Mouse (Mus musculus): ENCODE measurements around the gene Plrg1. TPM values are rescaled to one million over a fixed set of nuclear protein-coding genes. Genes with fewer than 3 reads are reported as not detected.

The Plrg1 gene
- polyA plus RNA-seq, 1 experiment from 2014 or later, result 59.9 TPM

GRCm38 (mm10) chr3:83080567-83081055 is 25.3 kb downstream of the Plrg1 start:
- Histone ChIP-seq H3K4me2 (ENCODE audit: low read length) (peak overlapping the region; percentile 73), H3K9ac (ENCODE audit: low read length) (peak overlapping the region; percentile 52; the same call in 1 of the 2 replicates), H3K27ac (replicated peaks in 1 of 2; ENCODE audit: control insufficient read depth in 1 of 2, insufficient read depth in 1 of 2, low read depth in 2 of 2, low read length in 2 of 2) (no peak overlapping the region), H3K9me3 (ENCODE audit: control insufficient read depth, low read length) (no peaks in the 10 kb centered on the region), H3K4me3 (ENCODE audit: control insufficient read depth in 1 of 2, insufficient read depth in 1 of 2, low read depth in 1 of 2, low read length in 2 of 2) (peak overlapping the region; percentile 32 to 33), H3K27me3 (ENCODE audit: control insufficient read depth, insufficient read depth, low read length) (no peaks in the 10 kb centered on the region), H3K36me3 (ENCODE audit: control insufficient read depth, insufficient read depth, low read length) (no peaks in the 10 kb centered on the region), H3K4me1 (ENCODE audit: control insufficient read depth in 2 of 2, insufficient read depth in 2 of 2, low read length in 2 of 2) (peaks cover 2 to 3% of the 10 kb centered on the region in 2 experiments; a peak in 1 of 4 replicates)
- ATAC-seq (ENCODE audit: insufficient number of reproducible peaks, insufficient read depth, low FRiP score, low read depth), result no peak
- 2% methylated on average over 11 of the region's 11 CpGs for WGBS

- H3K27me3 ChIP-seq (ENCODE audit: control insufficient read depth, insufficient read depth, low read length), result no peaks in the 10 kb centered on the region
- no peaks in the 10 kb centered on the region for H3K9me3 ChIP-seq (ENCODE audit: control insufficient read depth, low read length)
- peaks cover 0 to 7% of the 10 kb centered on the region in 2 experiments; a peak in 2 of 4 replicates for H3K4me1 ChIP-seq (ENCODE audit: control insufficient read depth in 2 of 2, insufficient read depth in 2 of 2, low read length in 2 of 2)
- no peak overlapping the region for H3K4me3 ChIP-seq (ENCODE audit: control insufficient read depth in 1 of 2, insufficient read depth in 1 of 2, low read depth in 1 of 2, low read length in 2 of 2)
- no peak for ATAC-seq (ENCODE audit: insufficient number of reproducible peaks, insufficient read depth, low FRiP score, low read depth)
- no peaks in the 10 kb centered on the region for H3K36me3 ChIP-seq (ENCODE audit: control insufficient read depth, insufficient read depth, low read length)
- no peak overlapping the region for H3K27ac ChIP-seq (replicated peaks in 1 of 2; ENCODE audit: control insufficient read depth in 1 of 2, insufficient read depth in 1 of 2, low read depth in 2 of 2, low read length in 2 of 2)
- no peak overlapping the region for H3K4me2 ChIP-seq (ENCODE audit: low read length)
- no peak overlapping the region for H3K9ac ChIP-seq (ENCODE audit: low read length)
- WGBS, result 77% methylated on average over 6 of the region's 6 CpGs
These were observed 42.3 kb downstream of the Plrg1 start for GRCm38 (mm10) chr3:83097586-83097985.

DNA sequence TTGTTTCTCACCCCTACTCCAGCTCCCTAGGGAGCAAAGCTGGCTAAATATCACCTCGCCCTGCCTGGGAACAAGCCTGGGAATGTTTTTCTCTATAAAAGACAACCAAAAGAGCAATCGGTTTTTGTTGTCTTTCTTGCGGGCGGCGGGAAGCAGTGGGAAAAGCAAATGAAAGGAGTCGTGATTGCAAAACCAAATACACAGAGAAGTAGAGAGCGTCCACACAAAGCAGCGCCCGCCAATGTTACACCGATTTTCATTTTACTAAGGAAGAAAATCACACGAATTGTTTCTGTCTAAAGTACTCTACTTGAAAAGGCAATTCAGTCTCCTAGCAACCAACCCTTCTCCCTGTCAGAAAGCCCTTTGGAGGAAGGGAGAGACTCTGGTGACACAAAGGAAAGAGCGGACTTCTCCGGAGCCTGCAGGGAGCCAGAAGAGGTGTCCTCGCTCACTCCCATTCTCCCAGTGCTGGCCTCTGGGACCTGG is 43.3 kb downstream of the Plrg1 start:
- Histone ChIP-seq H3K36me3 (ENCODE audit: control insufficient read depth, insufficient read depth, low read length) (no peaks in the 10 kb centered on the region), H3K9ac (ENCODE audit: low read length) (peak overlapping the region; percentile 51), H3K4me2 (ENCODE audit: low read length) (peak overlapping the region; percentile 61), H3K4me3 (ENCODE audit: control insufficient read depth in 1 of 2, insufficient read depth in 1 of 2, low read depth in 1 of 2, low read length in 2 of 2) (peak overlapping the region; percentile 28 to 35), H3K4me1 (ENCODE audit: control insufficient read depth in 2 of 2, insufficient read depth in 2 of 2, low read length in 2 of 2) (peaks cover 0 to 7% of the 10 kb centered on the region in 2 experiments; a peak in 2 of 4 replicates), H3K27me3 (ENCODE audit: control insufficient read depth, insufficient read depth, low read length) (no peaks in the 10 kb centered on the region), H3K27ac (replicated peaks in 1 of 2; ENCODE audit: control insufficient read depth in 1 of 2, insufficient read depth in 1 of 2, low read depth in 2 of 2, low read length in 2 of 2) (no peak overlapping the region), H3K9me3 (ENCODE audit: control insufficient read depth, low read length) (no peaks in the 10 kb centered on the region)
- 13% methylated on average over 14 of the region's 14 CpGs for whole genome bisulfite sequencing
- no peak for ATAC-seq (ENCODE audit: insufficient number of reproducible peaks, insufficient read depth, low FRiP score, low read depth)

DNA sequence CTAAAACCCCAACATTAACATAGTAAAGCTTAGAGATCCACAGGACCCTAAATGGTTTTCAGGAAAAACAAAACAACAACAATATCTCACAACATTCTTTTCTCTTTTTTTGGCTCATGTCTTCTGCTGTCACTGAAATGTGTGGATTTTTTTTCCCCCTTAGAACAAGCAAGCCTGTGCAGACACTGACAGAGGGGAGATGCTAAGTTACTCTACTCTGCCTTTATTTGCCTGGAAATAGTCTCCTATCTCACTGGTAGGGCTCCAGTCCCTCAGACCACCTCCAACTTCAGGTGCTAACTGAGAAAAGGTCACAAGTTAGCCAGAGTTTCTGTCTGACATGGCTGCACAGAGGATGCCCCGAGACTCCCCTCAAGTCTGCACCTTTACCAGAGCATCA is 43.8 kb downstream of the Plrg1 start:
- 85% methylated on average over 1 of the region's 1 CpGs for WGBS
- H3K27me3 ChIP-seq (ENCODE audit: control insufficient read depth, insufficient read depth, low read length), result no peaks in the 10 kb centered on the region
- H3K27ac ChIP-seq (replicated peaks in 1 of 2; ENCODE audit: control insufficient read depth in 1 of 2, insufficient read depth in 1 of 2, low read depth in 2 of 2, low read length in 2 of 2), result no peak overlapping the region
- H3K4me1 ChIP-seq (ENCODE audit: control insufficient read depth in 2 of 2, insufficient read depth in 2 of 2, low read length in 2 of 2), result peaks cover 0 to 7% of the 10 kb centered on the region in 2 experiments; a peak in 2 of 4 replicates
- H3K9ac ChIP-seq (ENCODE audit: low read length), result no peak overlapping the region
- no peaks in the 10 kb centered on the region for H3K36me3 ChIP-seq (ENCODE audit: control insufficient read depth, insufficient read depth, low read length)
- no peaks in the 10 kb centered on the region for H3K9me3 ChIP-seq (ENCODE audit: control insufficient read depth, low read length)
- peak overlapping the region; percentile 61 for H3K4me2 ChIP-seq (ENCODE audit: low read length)
- no peak for ATAC-seq (ENCODE audit: insufficient number of reproducible peaks, insufficient read depth, low FRiP score, low read depth)
- peak overlapping the region in 1 of 2 experiments; percentile 28; a peak in 2 of 4 replicates for H3K4me3 ChIP-seq (ENCODE audit: control insufficient read depth in 1 of 2, insufficient read depth in 1 of 2, low read depth in 1 of 2, low read length in 2 of 2)

- 81% methylated on average over 6 of the region's 6 CpGs for WGBS
- no peak for ATAC-seq (ENCODE audit: insufficient number of reproducible peaks, insufficient read depth, low FRiP score, low read depth)
- H3K27me3 ChIP-seq (ENCODE audit: control insufficient read depth, insufficient read depth, low read length), result no peaks in the 10 kb centered on the region
These were observed 44.3 kb downstream of the Plrg1 start for GRCm38 (mm10) chr3:83099651-83100050.

GRCm38 (mm10) chr3:83102286-83102685 is 47.0 kb downstream of the Plrg1 start:
- Histone ChIP-seq H3K4me2 (ENCODE audit: low read length) (no peak overlapping the region), H3K9ac (ENCODE audit: low read length) (no peak overlapping the region), H3K4me1 (ENCODE audit: control insufficient read depth in 2 of 2, insufficient read depth in 2 of 2, low read length in 2 of 2) (peaks cover 0 to 7% of the 10 kb centered on the region in 2 experiments; a peak in 2 of 4 replicates), H3K27me3 (ENCODE audit: control insufficient read depth, insufficient read depth, low read length) (no peaks in the 10 kb centered on the region), H3K27ac (replicated peaks in 1 of 2; ENCODE audit: control insufficient read depth in 1 of 2, insufficient read depth in 1 of 2, low read depth in 2 of 2, low read length in 2 of 2) (no peak overlapping the region), H3K36me3 (ENCODE audit: control insufficient read depth, insufficient read depth, low read length) (no peaks in the 10 kb centered on the region), H3K4me3 (ENCODE audit: control insufficient read depth in 1 of 2, insufficient read depth in 1 of 2, low read depth in 1 of 2, low read length in 2 of 2) (no peak overlapping the region), H3K9me3 (ENCODE audit: control insufficient read depth, low read length) (peaks cover 5% of the 10 kb centered on the region; the same call in 1 of the 2 replicates)
- no peak for ATAC-seq (ENCODE audit: insufficient number of reproducible peaks, insufficient read depth, low FRiP score, low read depth)
- 84% methylated on average over 6 of the region's 6 CpGs for WGBS

More at GRCm38 (mm10) chr3:83099651-83100050, 44.3 kb downstream of the Plrg1 start:
- Histone ChIP-seq H3K27ac (replicated peaks in 1 of 2; ENCODE audit: control insufficient read depth in 1 of 2, insufficient read depth in 1 of 2, low read depth in 2 of 2, low read length in 2 of 2) (no peak overlapping the region), H3K36me3 (ENCODE audit: control insufficient read depth, insufficient read depth, low read length) (no peaks in the 10 kb centered on the region), H3K4me1 (ENCODE audit: control insufficient read depth in 2 of 2, insufficient read depth in 2 of 2, low read length in 2 of 2) (peaks cover 0 to 7% of the 10 kb centered on the region in 2 experiments; a peak in 2 of 4 replicates), H3K9ac (ENCODE audit: low read length) (no peak overlapping the region), H3K4me2 (ENCODE audit: low read length) (no peak overlapping the region), H3K4me3 (ENCODE audit: control insufficient read depth in 1 of 2, insufficient read depth in 1 of 2, low read depth in 1 of 2, low read length in 2 of 2) (no peak overlapping the region), H3K9me3 (ENCODE audit: control insufficient read depth, low read length) (no peaks in the 10 kb centered on the region)

DNA sequence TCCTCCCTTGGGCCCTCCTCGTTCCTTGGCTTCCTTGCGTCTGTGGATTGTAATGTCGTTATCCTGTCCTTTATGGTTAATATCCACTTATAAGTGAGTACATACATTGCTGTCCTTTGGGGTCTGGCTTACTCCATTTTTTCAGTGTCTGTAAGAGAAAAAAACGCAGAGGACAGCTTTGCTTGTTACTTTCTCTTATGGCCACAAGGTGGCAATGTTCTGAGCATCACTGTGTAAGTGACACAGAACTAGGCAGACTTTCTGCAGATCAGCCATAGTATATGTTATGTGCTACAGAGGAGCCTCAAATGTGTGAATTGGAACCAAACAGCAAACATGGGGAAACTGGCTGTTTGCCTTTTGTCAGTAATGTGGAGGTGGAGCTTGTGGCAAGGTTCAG is 54.8 kb downstream of the Plrg1 start:
- Histone ChIP-seq H3K27ac (replicated peaks in 1 of 2; ENCODE audit: control insufficient read depth in 1 of 2, insufficient read depth in 1 of 2, low read depth in 2 of 2, low read length in 2 of 2) (no peak overlapping the region), H3K9me3 (ENCODE audit: control insufficient read depth, low read length) (0 out of 2 replicates have a peak, but pooled peaks cover under 1% of the 10 kb centered on the region), H3K9ac (ENCODE audit: low read length) (no peak overlapping the region), H3K36me3 (ENCODE audit: control insufficient read depth, insufficient read depth, low read length) (no peaks in the 10 kb centered on the region), H3K4me1 (ENCODE audit: control insufficient read depth in 2 of 2, insufficient read depth in 2 of 2, low read length in 2 of 2) (no peaks in the 10 kb centered on the region), H3K4me3 (ENCODE audit: control insufficient read depth in 1 of 2, insufficient read depth in 1 of 2, low read depth in 1 of 2, low read length in 2 of 2) (no peak overlapping the region), H3K27me3 (ENCODE audit: control insufficient read depth, insufficient read depth, low read length) (no peaks in the 10 kb centered on the region), H3K4me2 (ENCODE audit: low read length) (no peak overlapping the region)
- WGBS, result 21% methylated on average over 4 of the region's 4 CpGs
- no peak for ATAC-seq (ENCODE audit: insufficient number of reproducible peaks, insufficient read depth, low FRiP score, low read depth)
